Mouse (Mus musculus) mammary gland, adult 2 months (tissue): ENCODE measurements around the gene Bcl2l2. TPM values are rescaled to one million over a fixed set of nuclear protein-coding genes. Genes with fewer than 3 reads are reported as not detected.

Experiments used
- polyA plus RNA-seq: library from polyadenylated mRNA; depleted of rRNA; stranded (reverse); fragments of >200 nt; gene quantifications from 2 replicates; pipeline ENCODE4 v1.2.3, GENCODE M21; 2012; ENCODE audit warnings: low replicate concordance; rRNA removed

The Bcl2l2 gene
- polyA plus RNA-seq, result 42.9 and 50.7 TPM in 2 replicates

DNA sequence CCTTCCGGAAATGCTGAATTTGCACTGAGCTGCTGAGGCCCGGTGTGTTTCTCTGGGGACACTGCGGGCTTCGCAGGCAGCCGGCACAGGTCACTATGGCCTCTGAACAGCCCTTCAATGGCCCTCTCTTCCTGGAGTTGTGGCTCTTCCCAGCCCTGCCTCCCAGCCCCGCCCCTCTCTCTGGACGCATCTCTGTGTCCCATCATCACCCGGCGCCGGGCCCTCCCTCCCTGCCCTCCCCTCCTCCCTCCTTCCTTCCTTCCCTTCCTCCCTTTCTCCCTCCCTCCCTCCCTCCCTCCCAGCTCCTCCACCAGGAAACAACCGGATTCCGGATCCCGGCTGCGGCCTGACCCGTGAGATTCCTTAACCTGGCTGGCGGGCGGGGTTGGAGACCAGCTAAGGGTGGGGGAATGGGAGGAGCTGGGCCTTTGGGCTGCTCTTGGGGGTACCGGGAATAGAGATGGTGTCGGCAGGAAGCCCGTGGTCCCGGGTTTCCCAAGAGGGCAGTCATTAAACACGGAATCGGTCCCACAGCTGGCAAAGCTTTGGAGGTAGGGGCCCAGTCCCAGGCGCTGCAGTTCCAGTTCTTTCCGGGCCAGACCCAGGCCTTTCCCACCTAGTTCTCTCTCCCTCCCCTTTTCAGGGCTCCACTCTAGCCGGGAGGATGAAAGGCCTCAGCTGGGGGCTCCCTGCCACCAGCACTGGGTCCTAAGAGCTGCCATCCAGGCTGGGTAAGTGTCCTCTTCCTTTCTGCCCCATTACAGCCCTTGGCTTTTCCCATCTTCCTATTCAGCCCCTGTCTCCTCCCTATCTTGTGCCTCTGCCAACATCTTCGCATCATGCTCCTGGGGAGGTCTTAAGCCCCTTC lies at the start of gene Bcl2l2, which contains the start of gene Gm20521:
Gene Bcl2l2 (plus strand): TSS at position 224 of the 868 bp plus-strand sequence.
Gene Gm20521 (plus strand): TSS at position 288 of the 868 bp plus-strand sequence.

DNA sequence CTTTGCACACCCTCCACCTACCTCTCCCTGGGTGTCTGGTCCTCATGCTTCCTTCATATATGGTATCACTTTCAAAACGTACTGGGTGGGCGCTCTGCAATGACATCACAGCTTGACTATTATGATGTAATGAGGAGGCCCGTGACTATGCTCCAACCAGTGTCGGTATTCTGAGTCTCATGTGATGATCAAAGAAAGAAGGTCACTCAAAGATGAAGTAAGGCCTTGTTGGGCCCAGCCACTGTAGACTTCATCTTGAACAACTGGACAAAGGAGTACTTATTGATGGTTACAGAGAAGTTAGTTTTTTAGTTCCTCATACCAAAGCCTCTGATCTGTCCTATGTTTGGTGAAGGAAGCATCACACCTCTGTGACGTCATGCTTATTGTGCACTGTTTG lies 12.3 kb upstream of the Bcl2l2 start, which contains the start of gene Homez:
Gene Homez (minus strand): TSS at position 101 of the 400 bp plus-strand sequence.

DNA sequence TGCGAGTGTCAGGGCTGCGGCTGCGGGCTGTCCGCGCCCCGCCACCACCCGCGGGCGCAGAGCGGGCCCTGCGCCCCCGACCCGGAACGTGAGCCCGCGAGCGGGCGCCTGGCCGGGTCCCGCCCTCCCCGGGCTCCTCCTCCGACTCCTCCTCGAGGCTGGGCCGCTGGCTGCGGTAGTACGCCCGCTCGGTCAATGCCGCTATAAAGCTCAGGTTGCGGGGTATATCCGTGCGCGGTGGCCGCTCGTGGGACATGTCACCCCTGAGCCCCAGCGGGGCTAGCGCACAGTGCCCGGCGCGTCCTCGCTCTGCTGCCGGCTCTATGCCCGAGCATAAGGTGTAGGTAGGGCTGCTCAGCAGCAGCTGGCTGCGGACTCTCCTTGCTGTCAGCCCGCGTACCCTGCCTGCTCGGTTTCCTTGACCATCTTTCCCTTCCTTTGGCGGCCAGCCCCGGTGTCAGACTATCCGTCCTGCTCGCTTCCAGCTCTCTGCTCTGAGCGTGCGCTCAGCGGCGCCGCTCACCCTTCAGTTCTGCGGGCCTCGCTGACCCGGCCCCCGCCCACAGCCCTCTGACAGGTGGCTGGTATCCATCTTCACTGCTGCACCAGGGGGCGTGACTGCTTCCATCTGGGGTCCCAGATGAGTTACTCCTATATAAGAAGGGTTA lies 6.0 kb upstream of the Bcl2l2 start, which contains the start of gene Ppp1r3e:
Gene Ppp1r3e (minus strand): TSS at position 503 of the 668 bp plus-strand sequence.

DNA sequence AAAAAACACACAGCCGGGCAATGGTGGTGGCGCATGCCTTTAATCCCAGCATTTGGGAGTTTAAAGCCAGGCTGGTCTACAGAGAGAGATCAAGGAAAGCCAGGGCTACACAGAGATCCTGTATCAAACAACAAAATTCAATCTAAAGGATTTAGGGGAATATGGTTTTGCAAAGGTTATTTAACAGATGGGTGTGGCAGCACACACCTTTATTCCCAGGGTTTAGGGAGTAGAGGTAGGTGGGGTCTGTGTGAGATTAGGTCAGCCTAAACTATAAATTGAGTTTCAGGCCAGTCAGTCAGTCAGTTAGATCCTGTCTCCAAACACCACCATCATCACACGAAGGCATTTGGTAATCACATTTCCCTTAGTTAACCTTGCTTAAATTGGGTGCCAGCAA lies 9.0 kb downstream of the Bcl2l2 start, which contains the start of gene Pabpn1:
Gene Pabpn1 (plus strand): TSS at position 301 of the 400 bp plus-strand sequence.

DNA sequence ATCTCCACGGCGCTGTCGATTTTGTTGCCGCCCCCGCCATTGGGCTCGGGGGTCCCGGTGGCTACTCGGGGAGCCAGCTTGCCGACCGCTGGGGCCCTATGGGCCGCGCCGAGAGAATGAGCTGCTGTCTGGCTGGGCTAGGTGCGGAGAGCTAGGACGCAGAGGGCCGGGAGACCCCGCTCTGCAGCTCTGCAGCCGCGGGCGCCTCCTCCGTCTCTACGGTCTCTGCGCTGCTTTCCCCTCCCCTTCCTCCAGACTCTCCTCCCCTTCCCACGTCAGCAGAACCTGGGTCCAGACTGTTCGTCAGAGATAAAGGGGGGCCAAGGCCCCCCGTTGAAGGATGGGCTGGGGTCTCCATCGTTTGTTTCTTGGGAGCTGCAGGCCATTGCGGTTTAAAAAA lies 29.7 kb downstream of the Bcl2l2 start, which contains the start of gene Slc22a17:
Gene Slc22a17 (minus strand): TSS at position 247 of the 400 bp plus-strand sequence.

DNA sequence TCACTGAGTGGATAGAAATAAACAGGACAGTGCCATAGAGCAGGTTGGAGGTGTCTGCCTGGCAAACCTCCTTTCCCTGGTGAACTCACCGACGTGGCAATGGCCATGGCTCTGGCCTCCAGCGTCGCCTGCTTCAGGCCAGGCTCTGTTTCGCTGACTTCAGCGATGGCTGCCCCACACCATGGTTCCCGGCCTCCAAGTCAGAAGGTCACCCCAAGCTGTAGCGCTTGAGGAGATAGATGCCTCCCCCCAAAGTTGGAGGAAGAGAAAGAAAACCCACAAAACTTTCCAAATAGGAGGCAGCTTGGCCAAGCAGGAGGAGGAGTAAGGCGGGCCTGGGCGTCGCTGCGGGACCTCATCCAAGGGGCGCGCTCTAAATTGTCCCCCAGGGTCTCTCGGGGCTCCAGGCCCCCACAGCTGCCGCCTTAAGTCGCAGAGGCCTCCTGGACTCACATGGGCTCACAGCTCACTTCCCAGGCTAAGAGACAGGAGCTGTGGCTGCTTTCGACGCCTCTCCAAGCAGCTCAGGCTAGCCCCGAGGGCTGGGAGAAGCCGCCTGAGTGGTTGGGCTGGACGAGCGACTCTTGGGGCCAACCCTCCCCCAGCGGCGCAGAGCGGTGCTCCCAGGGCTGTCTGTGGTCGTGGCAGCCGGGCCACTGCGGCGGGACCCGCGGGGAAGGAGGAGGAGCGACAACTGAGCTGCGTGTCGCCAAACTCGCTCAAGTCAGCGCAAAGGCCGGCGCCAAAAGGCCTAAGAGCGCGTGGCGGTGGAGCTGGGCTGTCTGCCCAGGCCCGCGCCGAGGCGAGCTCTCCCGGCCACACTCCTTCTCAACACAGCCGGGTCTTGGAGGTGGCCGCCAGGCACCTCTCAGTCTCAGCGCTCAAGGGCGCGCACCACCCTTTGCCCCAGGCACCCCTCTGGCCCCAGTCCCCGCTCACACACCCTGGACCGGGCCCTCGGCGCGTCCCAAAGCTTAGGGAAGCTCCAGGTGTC lies 42.5 kb downstream of the Bcl2l2 start, which contains the start of gene Efs:
Gene Efs (minus strand): TSS at position 778 of the 994 bp plus-strand sequence.

DNA sequence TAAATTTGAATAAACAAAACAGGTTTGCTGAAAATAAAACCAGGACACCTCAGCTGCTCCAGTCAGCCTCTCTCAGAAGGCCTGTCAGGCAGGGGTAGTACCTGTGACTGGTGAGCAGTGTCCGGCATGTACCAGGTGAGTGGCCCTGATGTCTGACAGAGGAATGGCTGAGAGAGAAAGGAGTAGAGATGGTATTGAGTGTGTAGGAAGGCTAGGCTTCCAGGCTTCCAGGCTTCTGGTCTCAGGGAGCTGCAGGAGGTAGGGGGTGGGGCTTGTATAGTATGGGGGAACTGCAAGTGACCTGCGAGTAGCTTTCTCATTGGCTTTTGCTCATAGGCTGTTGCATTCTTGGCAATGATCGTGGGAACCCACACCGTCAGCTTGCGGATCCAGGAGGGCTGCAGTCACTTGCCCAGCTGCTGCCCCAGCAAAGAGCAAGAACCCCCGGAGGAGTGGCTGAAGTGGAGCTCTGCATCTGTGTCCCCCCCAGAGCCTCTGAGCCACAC lies 49.5 kb downstream of the Bcl2l2 start, which contains the start of gene Il25:
Gene Il25 (plus strand): TSS at position 51 of the 506 bp plus-strand sequence.

DNA sequence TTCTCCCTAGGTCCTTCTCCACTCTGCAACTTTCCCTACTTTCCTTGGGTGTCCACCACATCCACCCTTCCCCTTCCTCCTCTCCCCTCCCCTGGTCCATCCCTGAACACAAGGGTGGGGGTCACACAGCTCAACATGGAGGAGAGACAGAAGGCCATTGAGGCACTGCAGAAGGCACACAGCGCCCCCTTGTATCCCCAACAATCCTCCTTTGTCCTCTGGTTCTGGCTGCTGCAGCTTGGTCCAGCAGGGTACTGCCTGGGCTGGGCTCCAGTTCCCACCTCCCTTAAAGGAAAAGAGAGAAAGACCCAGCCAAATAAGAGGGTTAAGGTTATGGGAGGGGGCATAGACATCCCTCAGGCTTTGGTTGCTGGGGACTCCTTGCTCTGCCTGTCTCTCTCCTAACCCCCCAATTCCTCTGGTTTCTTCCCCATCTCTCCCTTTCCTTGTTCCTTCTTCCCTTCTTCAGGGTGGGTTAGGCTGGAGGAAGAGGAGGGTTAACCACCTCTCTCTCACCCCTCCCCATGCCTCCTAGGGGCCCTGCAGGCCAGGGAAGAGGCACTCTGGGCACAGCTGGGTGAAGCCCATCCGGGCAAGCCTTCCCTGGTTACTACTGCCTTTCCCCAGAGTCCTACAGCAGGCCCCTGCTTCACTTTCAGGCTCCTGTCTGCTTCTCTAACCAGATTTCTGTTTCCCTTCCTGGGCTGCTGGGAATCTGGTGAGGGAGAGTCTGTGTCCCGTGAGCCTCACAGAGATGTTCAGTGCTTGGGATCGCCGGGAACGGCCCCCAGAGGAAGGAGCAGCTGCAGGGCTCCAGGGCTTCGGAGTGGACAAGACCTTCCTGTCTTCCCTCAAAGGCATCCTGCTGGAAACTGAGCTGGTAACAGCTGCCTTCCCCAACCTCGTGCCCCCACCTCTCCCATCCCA lies 53.0 kb downstream of the Bcl2l2 start, which contains the start of gene Cmtm5:
Gene Cmtm5 (plus strand): TSS at position 358 of the 927 bp plus-strand sequence.

Other genes starting within 250 kb of the Bcl2l2 start
- gene Gm17606, start 242.4 kb upstream of the Bcl2l2 start, polyA plus RNA-seq, result not detected in 2 replicates
- gene Cdh24, start 242.0 kb upstream of the Bcl2l2 start, polyA plus RNA-seq, result 4.4 and 7.5 TPM in 2 replicates
- gene 1700123O20Rik, start 197.2 kb upstream of the Bcl2l2 start, polyA plus RNA-seq, result 52.1 and 110 TPM in 2 replicates
- 122 and 125 TPM in 2 replicates for gene Acin1, start 196.4 kb upstream of the Bcl2l2 start, polyA plus RNA-seq
- gene Gm29776, start 184.5 kb upstream of the Bcl2l2 start, polyA plus RNA-seq, result 0.06 and 0.12 TPM in 2 replicates
- gene Cebpe, start 171.2 kb upstream of the Bcl2l2 start, polyA plus RNA-seq, result 2.1 and 3.1 TPM in 2 replicates
- gene Slc7a8, start 101.4 kb upstream of the Bcl2l2 start, polyA plus RNA-seq, result 11.6 and 16.1 TPM in 2 replicates
- gene Rnf212b, start 69.2 kb upstream of the Bcl2l2 start, polyA plus RNA-seq, result 0.29 TPM in 1 of 2 replicates, not detected in the other
- 3.5 and 9.6 TPM in 2 replicates for gene Homez, start 12.4 kb upstream of the Bcl2l2 start, polyA plus RNA-seq
- 17.4 and 39.2 TPM in 2 replicates for gene Ppp1r3e, start 5.8 kb upstream of the Bcl2l2 start, polyA plus RNA-seq
- gene Gm20521, start 64 bp downstream of the Bcl2l2 start, polyA plus RNA-seq, result 24.7 TPM in 1 of 2 replicates, not detected in the other
- 73.7 and 152 TPM in 2 replicates for gene Pabpn1, start 9.1 kb downstream of the Bcl2l2 start, polyA plus RNA-seq
- gene Slc22a17, start 29.8 kb downstream of the Bcl2l2 start, polyA plus RNA-seq, result 75.6 and 107 TPM in 2 replicates
- gene Efs, start 42.7 kb downstream of the Bcl2l2 start, polyA plus RNA-seq, result 38.0 and 58.4 TPM in 2 replicates
- not detected in 2 replicates for gene Il25, start 49.3 kb downstream of the Bcl2l2 start, polyA plus RNA-seq
- gene Cmtm5, start 52.9 kb downstream of the Bcl2l2 start, polyA plus RNA-seq, result 2.3 and 6.9 TPM in 2 replicates
- gene Myh6, start 83.5 kb downstream of the Bcl2l2 start, polyA plus RNA-seq, result 0.48 and 0.62 TPM in 2 replicates
- not detected in 2 replicates for gene Gm17428, start 93.6 kb downstream of the Bcl2l2 start, polyA plus RNA-seq
- gene Myh7, start 111.2 kb downstream of the Bcl2l2 start, polyA plus RNA-seq, result 0.02 and 0.57 TPM in 2 replicates
- 9.4 and 15.2 TPM in 2 replicates for gene Ngdn, start 132.1 kb downstream of the Bcl2l2 start, polyA plus RNA-seq
- gene Zfhx2, start 208.9 kb downstream of the Bcl2l2 start, polyA plus RNA-seq, result 1.1 and 3.8 TPM in 2 replicates
- gene Thtpa, start 211.4 kb downstream of the Bcl2l2 start, polyA plus RNA-seq, result 6.1 and 7.8 TPM in 2 replicates
- gene Ap1g2, start 223.2 kb downstream of the Bcl2l2 start, polyA plus RNA-seq, result 58.4 TPM in 2 replicates
- gene Jph4, start 233.6 kb downstream of the Bcl2l2 start, polyA plus RNA-seq, result 0.39 and 0.56 TPM in 2 replicates